Mouse (Mus musculus): ENCODE measurements around the gene Adam23. TPM values are rescaled to one million over a fixed set of nuclear protein-coding genes. Genes with fewer than 3 reads are reported as not detected.
"Not testable (repeated sequence)": the region's sequence is repeated elsewhere in the genome, so short reads cannot be mapped to it uniquely, and the experiment has no call there.

The Adam23 gene
- total and polyA plus RNA-seq, 3 experiments = 4.1 to 17.1 (median 9.2) TPM

DNA sequence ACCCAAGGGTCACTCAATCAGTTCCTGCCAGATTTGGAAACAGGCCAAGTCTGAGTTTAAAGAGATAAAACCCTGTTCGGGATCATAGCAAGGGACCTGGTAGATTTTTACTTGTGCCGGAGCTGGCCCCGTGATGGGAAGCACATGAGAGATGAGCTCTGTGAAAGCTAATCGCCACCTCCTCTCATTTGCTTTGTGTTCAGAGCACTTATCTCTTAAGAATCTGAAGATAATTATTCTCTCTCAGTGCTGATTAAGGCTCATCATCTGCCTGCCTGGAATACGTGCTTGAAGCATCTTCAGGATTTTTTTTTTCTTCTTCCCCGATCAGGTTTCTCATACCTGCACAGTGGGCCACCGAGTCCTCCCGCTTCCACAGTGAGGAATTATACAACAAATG, 133.5 kb downstream of the Adam23 start:
- DNase-seq = no peak

DNA sequence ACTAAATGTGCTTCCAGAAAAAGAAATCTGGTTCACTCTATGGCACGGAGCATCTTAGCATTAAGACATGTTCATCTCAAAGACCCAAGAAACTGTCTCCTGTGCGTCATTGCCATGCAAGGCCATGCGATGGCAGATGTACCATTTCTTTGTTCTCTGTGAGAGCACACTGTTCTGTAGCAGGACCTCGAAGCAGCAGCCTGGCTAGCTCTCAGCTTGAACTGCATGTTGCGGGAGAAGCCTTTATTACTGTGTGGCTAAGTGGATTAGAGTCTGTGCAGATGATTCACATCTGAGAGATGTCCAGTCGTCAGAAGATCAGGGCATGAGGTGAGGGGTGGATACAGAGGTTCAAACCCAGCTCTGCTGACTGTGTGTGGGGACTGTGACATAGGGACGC, 141.2 kb downstream of the Adam23 start:
- no peak for DNase-seq

DNA sequence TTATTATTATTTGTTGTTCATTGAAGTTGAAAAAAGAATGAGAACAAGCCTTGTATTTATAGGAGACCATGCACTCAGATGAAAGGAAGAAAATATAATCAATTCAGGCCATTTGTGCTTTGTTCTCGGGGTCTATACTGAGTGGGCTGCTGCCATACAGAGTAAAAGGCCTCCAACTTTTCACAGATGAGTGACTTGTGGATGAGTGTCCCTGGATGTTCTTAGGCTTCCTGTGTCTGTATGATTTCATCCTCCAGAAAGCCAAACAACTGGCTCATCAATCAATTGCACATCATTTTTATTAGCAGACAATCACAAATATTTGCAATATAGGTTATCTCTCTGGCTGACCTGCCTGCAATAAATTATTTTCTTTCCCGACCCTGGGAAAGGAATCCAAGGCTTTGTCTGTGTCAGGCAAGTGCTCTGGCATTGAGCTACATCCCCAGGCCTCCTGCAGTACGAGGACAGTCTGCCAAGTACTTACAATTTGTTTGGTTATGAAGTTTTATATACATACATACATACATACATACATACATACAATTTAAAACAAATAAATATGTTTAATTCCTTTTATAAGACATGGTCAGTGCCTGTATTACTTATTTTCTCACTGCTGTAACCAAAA, 158.3 kb downstream of the Adam23 start:
- peak; percentile 32 for DNase-seq

DNA sequence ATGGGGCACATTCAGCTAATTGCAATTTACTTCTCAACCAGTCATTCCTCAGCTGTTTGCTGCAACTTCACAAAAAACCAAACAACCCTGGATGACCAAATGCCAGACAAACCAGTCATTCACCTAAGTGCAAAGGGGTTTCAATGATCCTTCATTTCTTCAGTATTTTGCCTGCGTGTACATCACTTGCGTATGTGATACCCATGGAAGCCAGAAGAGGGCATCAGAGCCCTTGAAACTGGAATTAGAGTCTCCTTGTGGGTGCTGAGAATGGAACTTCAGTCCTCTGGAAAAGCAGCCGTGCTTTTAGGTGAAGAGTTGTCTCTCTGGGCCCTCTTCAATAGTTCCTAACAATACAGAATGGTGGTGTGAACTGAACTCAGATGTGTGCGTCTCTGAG, 163.9 kb downstream of the Adam23 start:
- DNase-seq = no peak

DNA sequence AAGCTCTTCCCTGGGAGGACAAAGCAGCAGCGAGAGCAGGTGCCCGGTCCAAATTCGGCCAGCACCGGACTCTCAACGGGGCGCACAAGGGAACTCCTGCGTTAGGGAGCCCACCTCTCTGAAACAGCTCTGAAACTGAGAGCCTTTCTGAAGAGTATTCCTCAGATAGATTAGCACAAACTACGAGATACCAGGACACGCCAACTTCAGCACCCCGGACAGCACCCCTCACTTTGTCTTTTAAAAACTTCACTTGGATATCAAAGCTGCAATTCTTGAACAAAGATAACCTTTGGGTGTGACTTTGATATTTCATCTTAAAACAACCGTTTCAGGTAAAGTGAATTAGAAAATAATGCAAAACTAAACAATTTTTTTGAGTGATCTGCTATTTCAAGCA, 168.9 kb downstream of the Adam23 start:
- DNase-seq = peak; percentile 45

DNA sequence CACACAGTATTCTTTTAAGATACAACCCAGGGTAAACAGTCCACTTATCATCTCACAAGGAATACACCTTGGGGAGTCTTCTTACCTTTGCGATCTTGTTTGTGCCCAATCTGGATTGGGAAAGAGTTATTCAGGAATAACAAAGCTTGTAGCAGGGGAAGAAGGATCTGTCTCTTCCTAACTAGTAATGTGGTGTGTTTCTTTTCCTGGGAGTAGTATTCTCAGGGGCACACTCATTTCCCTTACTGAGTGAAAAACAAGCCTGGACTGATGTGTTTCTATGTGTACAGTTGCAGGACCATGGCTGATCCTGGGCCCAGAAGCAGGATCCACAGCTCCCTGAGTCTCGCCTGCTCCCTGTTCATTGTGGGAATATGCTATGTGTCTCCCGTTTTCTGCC, 170.0 kb downstream of the Adam23 start, which contains the start of gene Gm39653:
Gm39653 (plus strand) TSS at position 301 of the 400 bp plus-strand sequence.
- no peak for DNase-seq

DNA sequence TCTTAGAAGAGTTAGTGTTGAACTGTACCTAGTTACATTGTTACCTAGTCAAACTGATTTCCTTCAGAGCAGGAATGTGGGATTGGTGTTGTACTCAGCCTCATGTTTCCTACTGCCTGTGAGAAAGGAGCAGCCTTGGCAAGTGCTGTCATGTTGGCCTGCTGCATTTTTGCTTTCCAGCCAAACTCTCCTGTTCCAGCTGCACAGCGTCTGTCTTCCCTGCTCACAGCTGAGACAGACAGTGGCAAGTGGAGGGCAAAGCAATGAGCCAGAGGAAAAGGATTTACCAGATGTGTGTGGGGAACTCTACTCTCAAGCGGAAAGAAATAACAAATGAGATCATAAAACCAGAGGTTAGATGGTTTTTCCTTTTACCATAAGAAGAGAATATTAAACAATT, 182.5 kb downstream of the Adam23 start:
- no peak for DNase-seq

DNA sequence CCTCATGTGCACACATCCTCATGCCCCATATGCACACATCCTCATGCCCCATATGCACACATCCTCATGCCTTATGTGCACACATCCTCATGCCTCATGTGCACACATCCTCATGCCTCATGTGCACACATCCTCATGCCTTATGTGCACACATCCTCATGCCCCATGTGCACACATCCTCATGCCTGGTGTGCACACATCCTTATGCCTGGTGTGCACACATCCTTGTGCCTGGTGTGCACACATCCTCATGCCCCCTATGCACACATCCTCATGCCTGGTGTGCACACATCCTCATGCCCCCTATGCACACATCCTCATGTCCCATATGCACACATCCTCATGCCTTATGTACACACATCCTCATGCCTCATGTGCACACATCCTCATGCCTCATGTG, 184.7 kb downstream of the Adam23 start:
- not testable (repeated sequence) for DNase-seq

DNA sequence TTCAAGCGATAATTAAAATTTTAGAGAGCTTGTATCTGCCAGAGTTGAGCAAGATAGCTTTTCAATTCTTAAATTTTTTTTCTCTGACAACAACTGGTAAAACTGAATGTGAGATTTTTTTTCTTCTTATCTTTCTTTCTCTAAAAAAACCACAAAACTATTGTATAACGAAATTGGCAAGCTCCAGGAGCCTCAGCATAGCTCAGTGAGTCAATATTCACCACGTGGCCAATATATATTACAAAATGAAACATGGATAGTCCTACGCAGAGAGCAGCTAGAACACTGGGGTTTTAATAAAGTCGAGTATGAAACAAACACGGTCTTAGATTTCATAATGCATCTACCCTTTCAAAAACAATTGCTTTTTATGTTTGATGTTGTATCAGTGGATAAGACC, 194.2 kb downstream of the Adam23 start:
- DNase-seq = no peak

Other genes with a start within 250 kb of the Adam23 start
- under 1 TPM; 0.28 to 0.40 TPM for gene Gpr1, start 231.3 kb upstream of the Adam23 start, total RNA-seq (2021)
- 0.10 and 0.12 TPM in 2 replicates for gene Gpr1, start 231.3 kb upstream of the Adam23 start, polyA plus RNA-seq (2012; rRNA removed)
- gene Zdbf2, start 172.6 kb upstream of the Adam23 start, total RNA-seq (2021) = 10 to 100 TPM in 1 of 2 experiments, 1 to 10 TPM in 1; 8.6 to 13.6 TPM
- 0.37 and 1.4 TPM in 2 replicates for gene Zdbf2, start 172.6 kb upstream of the Adam23 start, polyA plus RNA-seq (2012; rRNA removed)
- not detected for gene Gm39653, start 170.1 kb downstream of the Adam23 start, total RNA-seq (2021)
- gene Gm39653, start 170.1 kb downstream of the Adam23 start, polyA plus RNA-seq (2012; rRNA removed) = not detected in 2 replicates
- not detected for gene Dytn, start 241.0 kb downstream of the Adam23 start, total RNA-seq (2021)
- gene Dytn, start 241.0 kb downstream of the Adam23 start, polyA plus RNA-seq (2012; rRNA removed) = not detected in 2 replicates

All from adrenal gland, adult 2 months (tissue).